Mouse (Mus musculus) liver, embryonic 14.5 days (tissue): ENCODE measurements around the gene Neurl1a. TPM values are rescaled to one million over a fixed set of nuclear protein-coding genes. Genes with fewer than 3 reads are reported as not detected.

Source experiments
- ATAC-seq: fragments of 200-750 bp; cut with Nextera tagmentation; 2 replicates; pipeline ENCODE4 v1.8.0; 2017; ENCODE audit warnings: moderate number of reproducible peaks, mild to moderate bottlenecking, moderate library complexity; ENCODE audit not compliant: insufficient read depth
- DNase-seq, 3 experiments: peaks; one replicate each; pipeline ENCODE4 v3.0.0-alpha.2; 2012 to 2013; ENCODE audit warnings: low read depth in 3 of 3, low spot score in 3 of 3
- H3K27ac ChIP-seq: fragments of 300-500 bp; sonication (generic); 2 replicates; pipeline ENCODE4 v1.5.1; 2014; ENCODE audit warnings: moderate library complexity, mild to moderate bottlenecking, control low read depth, inconsistent platforms
- H3K27me3 ChIP-seq: fragments of 300-500 bp; sonication (generic); 2 replicates; pipeline ENCODE4 v1.6.1; 2014; ENCODE audit warnings: mild to moderate bottlenecking, low read length, moderate library complexity; ENCODE audit not compliant: control insufficient read depth, insufficient read depth
- H3K36me3 ChIP-seq: fragments of 300-500 bp; sonication (generic); replicated peaks from 2 replicates; pipeline ENCODE4 v1.6.1; 2014; ENCODE audit warnings: low read depth; ENCODE audit not compliant: control insufficient read depth, insufficient read depth
- H3K4me1 ChIP-seq, 2 experiments: fragments of 200-500 bp in 1 of 2; fragments of 300-500 bp in 1 of 2; sonication (generic) in 1 of 2; replicated peaks; 2 replicates each; pipeline ENCODE4 v1.6.1; 2012 to 2014; ENCODE audit warnings: antibody characterized with exemption in 1 of 2, inconsistent platforms in 1 of 2, low read length in 1 of 2; ENCODE audit not compliant: control insufficient read depth in 2 of 2, insufficient read depth in 2 of 2
- H3K4me2 ChIP-seq: fragments of 300-500 bp; sonication (generic); 2 replicates; pipeline ENCODE4 v1.6.1; 2014; ENCODE audit warnings: low read depth, mild to moderate bottlenecking, control low read depth, moderate library complexity
- H3K4me3 ChIP-seq, 2 experiments: fragments of 200-500 bp in 1 of 2; fragments of 300-500 bp in 1 of 2; sonication (generic) in 1 of 2; 2 replicates each; pipeline ENCODE4 v1.5.1; 2012 to 2014; ENCODE audit warnings: low read depth in 2 of 2, low read length in 2 of 2, mild to moderate bottlenecking in 2 of 2, control low read depth in 1 of 2, inconsistent platforms in 1 of 2, moderate library complexity in 1 of 2; ENCODE audit not compliant: insufficient read depth in 1 of 2
- H3K9ac ChIP-seq: fragments of 300-500 bp; sonication (generic); replicated peaks from 2 replicates; pipeline ENCODE4 v1.6.1; 2014; ENCODE audit warnings: mild to moderate bottlenecking, control low read depth, moderate library complexity
- H3K9me3 ChIP-seq: fragments of 300-500 bp; sonication (generic); 2 replicates; pipeline ENCODE4 v1.6.1; 2016; ENCODE audit warnings: low read length, mixed read lengths; ENCODE audit not compliant: control insufficient read depth
- CTCF ChIP-seq: IDR thresholded peaks from 2 replicates; pipeline ENCODE4 v1.5.1; 2016; ENCODE audit warnings: antibody characterized with exemption, low read depth, control low read depth
- EP300 ChIP-seq: IDR thresholded peaks from 2 replicates; pipeline ENCODE4 v1.6.1; 2016; ENCODE audit warnings: antibody characterized with exemption, low read depth
- WGBS: fragments of 180-500 bp; shearing (Covaris S2); extraction: QIAGEN DNeasy Blood & Tissue Kit; methylation state at CpG from one replicate; pipeline ENCODE4 v1.1.7; 2014; ENCODE audit not compliant: insufficient replicate concordance; 5-methylcytosine and 5-hydroxymethylcytosine counted together
- polyA plus RNA-seq, 2 experiments: library from polyadenylated mRNA; depleted of rRNA in 1 of 2; stranded (reverse) in 1 of 2; unstranded in 1 of 2; fragments of >200 nt; fragmentation: Nextera tagmentation in 1 of 2; extraction: Ambion mirVana in 1 of 2; gene quantifications; 2 replicates each; pipeline versions ENCODE4 v1.2.1 to v1.2.3; 2012 to 2014

Gene Neurl1a
- polyA plus RNA-seq, 2 experiments = 0.53 to 0.70 TPM

DNA sequence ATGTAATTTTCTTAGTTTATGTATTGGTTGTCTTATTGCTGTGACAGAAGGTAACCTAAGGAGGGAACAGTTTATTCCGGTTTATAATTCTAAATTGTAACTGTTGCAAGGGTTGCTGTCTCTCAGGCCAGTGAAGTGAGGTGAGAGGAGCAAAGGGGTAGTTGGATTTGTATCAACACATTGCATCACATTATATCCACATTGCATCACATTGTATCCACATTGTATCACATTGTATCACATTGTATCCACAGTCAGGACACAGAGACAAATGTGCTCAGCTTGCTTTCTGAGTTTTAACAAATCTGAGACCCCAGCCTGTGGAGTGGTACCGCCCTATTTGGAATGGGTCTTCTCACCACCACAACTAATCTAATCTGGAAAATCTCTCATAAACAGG, 41.6 kb downstream of the Neurl1a start:
- Histone ChIP-seq H3K4me2 (no peak overlapping the region), H3K4me1 (peaks cover 0 to 8% of the 10 kb centered on the region in 2 experiments; a peak in 3 of 4 replicates), H3K9ac (no peak overlapping the region), H3K4me3 (no peak overlapping the region), H3K27ac (no peak overlapping the region), H3K36me3 (no peaks in the 10 kb centered on the region), H3K9me3 (no peaks in the 10 kb centered on the region), H3K27me3 (no peaks in the 10 kb centered on the region)
- no peak for TF ChIP-seq EP300
- no peak for TF ChIP-seq CTCF
- ATAC-seq = no peak
- DNase-seq = no peak
- 72% methylated on average over 2 of the region's 2 CpGs for WGBS

DNA sequence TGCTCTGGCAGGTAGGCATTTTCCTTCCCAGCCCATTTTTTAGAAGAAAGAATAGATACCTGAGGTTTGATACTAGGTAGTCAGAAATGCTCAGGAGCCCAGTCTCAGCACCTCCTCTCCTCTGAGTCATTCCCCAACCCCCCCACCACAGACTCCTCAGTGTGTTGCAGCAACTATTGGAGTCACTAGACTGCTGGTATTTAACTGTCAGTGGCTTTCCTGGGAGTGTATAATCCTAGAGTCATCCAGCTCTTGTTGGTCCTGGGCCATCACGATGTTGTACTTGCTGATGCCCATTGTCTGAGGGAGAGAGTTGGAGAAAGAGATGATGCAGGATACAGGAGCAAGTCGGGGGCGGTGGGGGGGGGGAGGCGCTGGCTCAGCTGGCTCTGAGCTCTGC, 42.4 kb downstream of the Neurl1a start:
- WGBS = 64% methylated on average over 4 of the region's 4 CpGs

DNA sequence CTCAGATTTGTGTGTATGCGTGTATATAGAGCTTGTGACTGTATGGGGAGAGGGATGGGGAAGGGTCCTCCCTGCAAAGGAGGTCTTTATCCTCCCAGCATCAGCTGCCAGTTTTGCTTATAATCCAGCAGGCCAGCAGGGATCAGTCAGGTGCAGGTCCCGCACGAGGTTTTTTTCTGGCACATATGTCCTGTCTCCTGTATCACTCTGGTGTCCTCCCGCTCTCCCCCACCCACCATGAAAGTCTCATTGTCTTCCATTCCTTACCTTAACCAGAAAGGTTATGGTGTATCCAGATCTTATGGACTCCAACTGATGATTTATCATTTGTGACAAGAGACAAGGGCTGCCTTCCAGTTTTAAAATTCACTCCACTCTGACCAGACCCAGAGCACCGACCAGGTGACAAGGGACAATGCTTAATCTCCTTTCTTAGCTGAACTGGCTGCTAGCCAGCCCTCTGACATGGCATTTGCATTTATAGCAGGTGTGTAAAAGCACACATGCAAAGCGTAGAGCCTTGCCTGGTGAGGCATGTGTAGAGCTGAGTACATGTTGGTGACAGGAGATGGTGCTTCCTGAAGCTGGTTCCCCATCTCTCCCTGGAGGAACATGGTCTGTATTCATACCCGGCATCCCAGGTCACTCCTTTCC, 43.0 kb downstream of the Neurl1a start:
- Histone ChIP-seq H3K36me3 (no peaks in the 10 kb centered on the region), H3K9me3 (no peaks in the 10 kb centered on the region), H3K27ac (no peak overlapping the region), H3K4me3 (no peak overlapping the region), H3K4me2 (no peak overlapping the region), H3K9ac (no peak overlapping the region), H3K4me1 (peaks cover 0 to 8% of the 10 kb centered on the region in 2 experiments; a peak in 3 of 4 replicates), H3K27me3 (no peaks in the 10 kb centered on the region)
- TF ChIP-seq EP300 = no peak
- TF ChIP-seq CTCF = no peak
- WGBS = 69% methylated on average over 7 of the region's 7 CpGs
- DNase-seq (no peak), ATAC-seq (no peak)

More for the DNA sequence above, 42.4 kb downstream of the Neurl1a start:
- no peak for ATAC-seq
- H3K4me2 ChIP-seq = no peak overlapping the region
- H3K9me3 ChIP-seq = no peaks in the 10 kb centered on the region
- H3K27me3 ChIP-seq = no peaks in the 10 kb centered on the region
- DNase-seq = no peak
- no peak for TF ChIP-seq EP300
- TF ChIP-seq CTCF = no peak
- H3K4me3 ChIP-seq = no peak overlapping the region
- H3K36me3 ChIP-seq = no peaks in the 10 kb centered on the region
- H3K9ac ChIP-seq = no peak overlapping the region
- no peak overlapping the region for H3K27ac ChIP-seq
- peaks cover 0 to 8% of the 10 kb centered on the region in 2 experiments; a peak in 3 of 4 replicates for H3K4me1 ChIP-seq

DNA sequence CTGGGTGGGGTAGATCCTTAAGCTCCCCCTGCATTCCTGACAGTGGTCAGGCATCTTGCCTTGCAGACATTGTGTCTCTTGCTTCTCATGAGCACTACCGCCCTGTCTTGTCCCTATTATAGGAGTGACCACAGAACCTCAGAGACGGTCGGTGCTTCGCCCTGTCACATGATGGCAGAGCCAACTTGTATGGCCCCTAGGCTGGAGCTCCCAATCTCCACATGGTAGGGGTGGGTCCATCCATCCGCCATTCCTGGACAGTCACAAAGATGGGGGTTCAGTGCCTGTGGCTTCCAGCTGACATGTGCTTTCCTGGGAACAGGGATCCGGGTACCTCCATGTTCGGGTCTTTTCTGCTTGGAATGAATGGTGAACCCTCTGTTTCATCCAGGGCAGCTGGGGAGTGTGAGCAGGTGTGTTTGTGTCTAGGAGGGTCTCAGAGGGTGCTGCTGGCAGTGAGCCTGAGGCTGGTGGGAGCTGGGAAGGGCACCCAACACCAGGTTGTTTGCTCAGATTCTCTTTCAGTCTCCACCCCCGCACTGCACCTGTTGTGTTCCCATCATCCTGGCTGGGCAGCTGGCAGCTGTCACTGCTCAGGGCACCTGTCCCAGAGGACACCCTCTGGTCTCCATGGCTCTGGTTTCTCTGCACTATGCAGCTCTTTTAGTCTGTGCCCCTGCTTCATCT, 43.7 kb downstream of the Neurl1a start:
- ATAC-seq = no peak

DNA sequence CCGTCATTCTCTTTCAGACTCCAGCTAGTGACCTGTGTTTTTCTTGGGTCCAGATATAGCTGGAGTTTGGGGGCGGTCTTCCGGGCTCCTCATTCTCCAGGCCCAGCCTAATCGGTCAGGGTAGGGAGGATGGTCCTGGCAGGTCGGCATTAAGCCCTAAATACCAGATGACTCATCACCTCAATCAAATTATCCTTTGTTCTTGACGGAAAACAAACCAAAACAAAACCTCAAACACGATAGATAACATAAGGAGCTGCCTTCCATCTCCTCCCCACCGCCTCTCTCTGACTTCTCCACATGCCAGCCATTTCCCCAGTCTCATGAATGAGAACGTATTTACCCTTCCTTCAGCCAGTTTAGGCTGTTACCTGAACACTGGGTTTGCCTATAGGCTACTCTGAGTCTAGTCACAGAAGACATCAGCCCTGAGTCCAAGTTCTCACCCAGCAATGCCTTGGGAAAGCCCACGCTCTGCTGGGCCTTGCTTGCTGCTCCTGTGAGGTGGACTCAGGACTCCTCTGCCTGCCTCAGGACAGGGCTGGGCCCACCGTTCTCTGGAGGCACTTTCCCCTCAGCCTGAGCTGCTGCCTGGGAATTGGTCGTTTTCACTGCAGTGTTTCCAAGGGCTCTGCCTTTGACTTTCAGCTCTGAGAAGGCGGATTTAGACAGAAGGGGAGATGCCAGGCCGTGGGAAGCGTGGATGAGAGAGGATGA, 44.4 kb downstream of the Neurl1a start:
- Histone ChIP-seq H3K9ac (no peak overlapping the region), H3K4me1 (peaks cover 0 to 8% of the 10 kb centered on the region in 2 experiments; a peak in 3 of 4 replicates), H3K27ac (no peak overlapping the region), H3K4me3 (no peak overlapping the region), H3K36me3 (no peaks in the 10 kb centered on the region), H3K27me3 (no peaks in the 10 kb centered on the region), H3K4me2 (no peak overlapping the region), H3K9me3 (no peaks in the 10 kb centered on the region)
- WGBS = 52% methylated on average over 15 of the region's 15 CpGs
- ATAC-seq (no peak), DNase-seq (no peak)
- TF ChIP-seq CTCF (no peak), EP300 (no peak)

More for the DNA sequence above, 43.7 kb downstream of the Neurl1a start:
- no peak for DNase-seq
- no peaks in the 10 kb centered on the region for H3K36me3 ChIP-seq
- no peaks in the 10 kb centered on the region for H3K9me3 ChIP-seq
- no peak for TF ChIP-seq CTCF
- TF ChIP-seq EP300 = no peak
- no peaks in the 10 kb centered on the region for H3K27me3 ChIP-seq
- no peak overlapping the region for H3K27ac ChIP-seq
- H3K4me3 ChIP-seq = no peak overlapping the region
- H3K4me2 ChIP-seq = no peak overlapping the region
- no peak overlapping the region for H3K9ac ChIP-seq
- H3K4me1 ChIP-seq = peaks cover 0 to 8% of the 10 kb centered on the region in 2 experiments; a peak in 3 of 4 replicates
- 68% methylated on average over 8 of the region's 8 CpGs for WGBS
